Mouse (Mus musculus) adipocyte (in vitro differentiated cells): ENCODE measurements at regions not wholly inside any gene's neighbourhood (a gene's known extent, or its start where the extent isn't known, plus 50 kb on each side); places are given as distances from the start of the nearest gene placed in this dataset.

Experiments
- DNase-seq: peaks from one replicate; pipeline ENCODE4 v3.0.0-alpha.2; 2016; ENCODE audit warnings: low spot score

DNA sequence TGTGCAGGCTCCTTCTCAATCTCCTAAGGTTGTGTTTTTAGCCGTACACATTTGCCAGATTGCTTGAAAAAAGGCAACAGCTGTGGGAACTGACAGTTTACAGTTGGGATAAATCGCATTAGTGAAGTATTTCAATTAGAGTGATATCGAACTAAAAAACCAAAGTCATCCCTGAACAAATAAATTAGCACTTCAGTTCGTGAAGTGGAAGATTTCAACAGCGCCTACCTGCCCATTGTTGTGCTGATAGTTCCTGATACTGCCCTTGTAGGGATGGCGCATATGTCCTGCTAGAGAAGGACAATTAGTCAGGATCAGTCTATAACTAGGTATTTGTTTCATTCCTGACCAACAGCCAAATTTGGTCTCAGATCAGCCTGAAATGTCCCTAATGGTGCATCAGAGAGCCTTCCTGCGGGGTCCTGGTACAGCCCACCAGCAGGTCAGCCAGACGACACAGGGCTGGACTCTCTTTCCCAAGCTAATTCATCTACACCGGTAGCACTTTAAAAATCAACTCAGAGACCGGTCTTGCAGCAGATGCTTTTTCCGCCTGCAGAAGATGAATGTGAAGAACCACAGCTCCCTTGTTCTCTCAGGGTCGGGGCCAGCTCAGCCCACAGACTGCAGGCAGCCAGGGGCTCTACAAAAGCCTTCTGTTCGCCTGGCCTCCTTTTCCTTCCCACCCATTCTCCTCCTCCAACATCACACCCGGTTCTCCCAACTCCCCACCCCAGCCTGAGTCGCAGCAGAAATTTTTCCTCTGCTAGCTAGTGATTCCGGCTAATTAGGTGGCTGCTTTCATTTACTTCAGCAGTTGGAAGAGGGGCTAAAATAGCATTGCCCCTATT, 146.1 kb downstream of the Psat1 start:
- DNase-seq: no peak

DNA sequence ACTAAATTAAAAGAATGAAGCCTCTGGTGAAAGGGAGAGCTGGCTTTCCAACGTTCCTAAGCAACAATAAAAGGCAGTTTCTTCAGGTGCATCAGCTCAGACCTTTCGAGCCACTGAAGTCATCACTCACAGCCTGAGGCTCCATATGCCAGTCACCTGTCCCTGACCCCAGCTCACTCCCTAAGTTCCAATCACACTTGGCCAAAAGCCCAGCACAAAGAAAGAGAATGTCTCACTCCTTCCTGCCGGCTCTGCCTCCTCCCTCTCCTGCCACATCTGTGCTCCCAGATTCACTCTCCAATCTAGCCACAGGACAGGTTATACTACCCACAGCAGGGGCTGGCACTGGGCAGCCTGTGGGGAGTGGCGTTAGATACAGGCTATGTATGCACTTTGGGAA, 150.7 kb downstream of the Psat1 start:
- DNase-seq: no peak

DNA sequence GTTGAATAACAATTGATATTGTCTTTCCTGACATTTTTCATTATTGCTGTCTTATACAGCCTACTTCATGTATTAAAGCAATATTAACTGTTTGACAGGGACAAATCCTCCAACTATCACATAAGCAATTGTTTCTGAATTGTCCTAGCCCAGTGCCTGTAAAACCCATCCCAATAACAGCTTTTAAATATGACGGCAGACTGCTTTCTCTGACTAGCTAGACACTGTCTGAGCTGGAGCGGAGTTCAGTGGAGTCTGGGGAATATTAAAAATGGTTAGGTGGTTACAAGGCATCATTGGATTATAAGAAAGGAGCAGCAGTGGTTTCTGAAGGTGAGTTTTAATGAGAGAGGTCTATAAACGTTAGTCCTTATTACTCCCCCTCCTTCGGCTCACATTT, 155.2 kb downstream of the Psat1 start:
- no peak for DNase-seq

DNA sequence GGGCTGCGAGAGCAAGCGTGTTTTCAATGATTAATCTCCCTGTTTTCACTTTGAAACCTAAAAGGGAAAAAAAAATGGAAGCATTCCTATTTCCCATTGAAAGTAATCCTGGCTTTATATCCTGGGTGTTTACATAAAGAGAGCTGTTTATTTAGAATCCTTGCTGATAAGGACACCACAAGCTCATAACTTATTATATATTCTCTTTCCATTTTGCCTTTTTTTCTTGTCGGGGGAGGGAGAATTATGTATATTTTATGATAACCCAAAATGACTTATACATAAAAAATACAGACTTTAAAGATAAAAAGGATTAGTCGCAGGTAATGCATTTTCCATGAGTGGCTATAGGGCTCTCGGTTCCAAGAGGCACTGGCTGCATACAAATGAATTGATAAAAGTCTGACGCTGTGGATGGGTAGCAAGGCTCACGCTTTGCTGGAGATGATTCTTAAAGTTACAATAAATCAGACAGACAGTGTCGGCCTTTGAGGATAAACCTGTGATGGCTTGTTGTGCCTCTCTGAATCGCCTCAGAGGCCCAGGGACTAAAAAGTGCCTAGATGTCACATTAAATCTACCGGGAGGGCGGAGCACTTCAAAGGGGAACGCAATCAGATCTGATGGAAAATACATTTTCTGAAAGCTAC, 155.7 kb downstream of the Psat1 start:
- no peak for DNase-seq

- DNase-seq: no peak
These were observed 156.4 kb downstream of the Psat1 start for GRCm38 (mm10) chr19:15790620-15791263.

DNA sequence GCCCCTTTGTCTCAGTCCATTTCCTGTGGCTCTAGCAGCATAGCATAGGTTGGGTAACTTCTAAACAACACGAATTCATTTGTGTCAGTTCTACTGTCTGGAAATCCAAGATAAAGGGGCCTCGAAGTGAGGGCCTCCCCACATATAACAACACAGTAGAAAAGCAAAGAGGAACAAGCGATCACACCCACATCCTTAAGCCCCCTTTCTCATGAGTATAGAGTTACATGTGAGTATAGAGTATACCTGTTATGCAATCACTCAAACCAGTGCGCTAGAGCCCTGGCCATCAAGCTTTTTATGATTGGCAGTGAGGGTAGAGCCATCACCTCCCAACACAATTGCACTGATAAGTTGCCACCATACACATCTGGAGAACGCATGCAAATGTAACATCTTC, 157.4 kb downstream of the Psat1 start:
- DNase-seq: no peak

GRCm38 (mm10) chr19:15784644-15785043, 162.5 kb downstream of the Psat1 start:
- DNase-seq: no peak

DNA sequence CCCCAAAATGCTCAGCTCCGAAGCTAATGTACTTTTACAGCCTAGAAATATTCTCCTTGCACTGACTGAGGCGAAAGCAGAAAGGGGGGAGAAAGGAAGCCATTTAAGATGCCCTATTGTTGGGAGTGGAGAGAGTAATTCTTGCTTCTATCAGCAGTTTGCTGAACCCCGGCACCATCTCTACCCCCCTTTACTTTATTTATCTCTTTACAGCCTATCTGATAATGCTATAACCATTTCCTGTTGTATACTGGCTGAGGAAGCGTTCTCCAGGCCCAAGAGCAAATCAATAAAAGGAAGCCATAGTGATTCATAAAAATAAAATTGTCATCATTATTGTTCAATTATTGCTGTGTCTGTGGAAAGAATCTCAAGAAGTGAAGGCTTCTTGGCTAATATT, 177.5 kb downstream of the Psat1 start:
- no peak for DNase-seq

DNA sequence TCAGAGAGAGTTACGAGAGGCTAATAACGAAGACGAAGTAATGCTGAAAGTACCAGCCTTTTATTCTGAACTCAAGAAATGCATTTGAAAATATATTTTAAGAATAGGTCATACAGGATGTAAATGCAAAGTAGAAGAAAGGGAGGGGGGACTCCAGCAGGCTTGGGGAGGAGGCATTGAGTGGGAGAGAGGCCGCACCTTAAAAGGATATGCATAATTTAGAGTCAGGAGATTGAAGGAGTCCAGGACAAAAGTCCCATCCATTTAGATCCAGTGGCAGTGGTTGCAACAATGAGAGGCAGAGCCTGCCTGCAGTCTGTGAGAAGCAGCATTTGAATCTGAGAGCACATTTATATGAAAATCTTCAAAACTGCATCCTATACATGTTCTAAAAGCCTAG, 186.1 kb downstream of the Psat1 start:
- no peak for DNase-seq

- no peak for DNase-seq
These were observed 201.9 kb downstream of the Psat1 start for GRCm38 (mm10) chr19:15745026-15745777.

DNA sequence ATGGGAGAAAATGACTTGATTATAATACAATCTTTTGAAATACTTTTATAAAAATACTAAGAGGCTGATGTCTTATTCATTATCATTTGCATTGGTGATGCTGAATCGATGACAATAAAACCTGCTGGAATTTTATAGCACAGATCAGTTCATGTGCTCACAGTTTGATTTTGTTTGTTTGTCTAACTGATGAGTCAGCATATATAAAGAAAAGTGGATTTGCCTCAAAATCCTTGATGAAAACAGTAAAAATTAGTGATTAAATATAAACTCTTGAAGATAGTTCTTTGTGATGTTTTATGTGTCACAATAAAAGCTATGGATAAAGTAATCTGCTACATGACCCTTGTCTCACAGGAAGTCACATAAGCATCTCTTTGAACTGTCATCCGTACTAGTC, 210.9 kb downstream of the Psat1 start:
- DNase-seq: no peak

DNA sequence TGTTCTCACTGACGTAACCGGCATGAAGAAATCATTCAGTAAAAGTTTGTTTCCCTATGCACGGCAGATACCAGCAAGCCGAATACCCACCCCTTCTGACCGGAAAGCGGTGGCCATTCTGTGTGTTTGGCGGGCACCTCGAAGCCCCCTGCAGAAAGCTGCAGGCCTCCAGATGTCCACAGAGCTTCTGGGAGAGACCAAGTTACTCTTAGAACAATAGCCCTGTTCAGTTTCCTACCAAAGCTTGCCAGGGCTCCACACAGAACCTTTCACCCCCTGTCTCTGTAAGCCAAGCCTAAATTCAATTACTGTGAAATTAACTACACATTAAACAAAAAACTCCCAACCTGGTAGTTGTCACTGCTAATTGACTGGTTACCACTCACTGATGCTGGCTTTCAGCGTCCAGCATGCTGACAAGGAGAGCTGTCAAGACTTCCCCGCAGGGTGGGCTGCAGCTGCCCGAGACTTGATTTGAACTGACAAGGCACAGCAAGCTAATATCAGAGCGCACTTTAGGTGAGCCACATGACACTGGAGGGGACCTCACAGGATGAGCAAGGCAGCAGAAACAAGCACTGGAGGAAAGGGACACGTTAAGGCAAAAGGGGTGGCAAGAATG, 220.2 kb downstream of the Psat1 start:
- DNase-seq: no peak

DNA sequence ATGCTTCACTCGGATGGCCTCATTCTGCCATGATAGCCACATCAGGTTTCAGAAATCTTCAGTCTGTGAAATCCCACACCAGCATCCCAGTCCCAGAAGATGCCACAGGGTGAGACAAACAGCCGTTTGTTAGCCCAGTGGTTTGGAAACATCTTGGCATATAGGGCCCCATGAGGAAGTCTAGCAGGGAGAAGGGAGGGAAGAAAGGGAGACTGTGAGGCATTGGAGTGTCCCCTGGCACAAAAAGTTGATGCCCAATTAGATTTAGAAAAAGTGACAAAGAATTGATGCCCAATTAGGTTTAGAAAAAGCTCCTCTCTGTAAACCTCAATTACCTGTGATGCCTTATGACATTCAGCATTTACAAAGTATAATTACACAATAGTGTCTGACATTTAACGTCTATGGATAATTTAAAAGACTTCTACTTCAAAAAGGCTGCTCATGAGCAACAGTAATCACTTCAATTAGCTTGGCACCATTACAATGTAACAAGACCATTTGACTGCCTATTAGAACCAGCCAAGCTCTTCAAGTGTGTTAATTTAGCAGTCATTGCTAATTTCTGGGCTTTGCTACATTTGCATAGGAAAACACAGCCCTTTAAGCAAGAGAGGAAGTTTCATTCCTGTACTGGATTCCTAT, 254.6 kb downstream of the Psat1 start:
- DNase-seq: no peak

DNA sequence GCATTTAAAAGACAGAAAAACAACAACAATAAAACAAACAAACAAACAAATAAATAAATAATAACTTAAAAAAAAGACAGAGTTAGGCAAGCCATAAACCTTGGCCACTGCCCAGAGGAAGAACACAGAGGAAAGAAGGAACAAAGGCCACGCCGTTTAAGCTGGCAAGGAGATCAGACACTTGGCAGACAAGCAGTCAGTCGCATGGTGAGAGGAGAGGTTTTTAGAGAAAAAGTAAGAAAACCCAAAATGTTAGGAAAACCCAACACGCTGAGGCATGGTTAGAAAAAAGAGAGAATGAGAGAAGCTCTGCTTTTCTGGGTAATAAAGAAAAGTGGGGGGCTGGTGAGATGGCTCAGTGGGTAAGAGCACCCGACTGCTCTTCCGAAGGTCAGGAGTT, 277.1 kb downstream of the Psat1 start:
- peak; percentile 42 for DNase-seq

GRCm38 (mm10) chr19:15669541-15669940, 277.6 kb downstream of the Psat1 start:
- no peak for DNase-seq

GRCm38 (mm10) chr19:15668624-15669016, 278.5 kb downstream of the Psat1 start:
- DNase-seq: no peak

DNA sequence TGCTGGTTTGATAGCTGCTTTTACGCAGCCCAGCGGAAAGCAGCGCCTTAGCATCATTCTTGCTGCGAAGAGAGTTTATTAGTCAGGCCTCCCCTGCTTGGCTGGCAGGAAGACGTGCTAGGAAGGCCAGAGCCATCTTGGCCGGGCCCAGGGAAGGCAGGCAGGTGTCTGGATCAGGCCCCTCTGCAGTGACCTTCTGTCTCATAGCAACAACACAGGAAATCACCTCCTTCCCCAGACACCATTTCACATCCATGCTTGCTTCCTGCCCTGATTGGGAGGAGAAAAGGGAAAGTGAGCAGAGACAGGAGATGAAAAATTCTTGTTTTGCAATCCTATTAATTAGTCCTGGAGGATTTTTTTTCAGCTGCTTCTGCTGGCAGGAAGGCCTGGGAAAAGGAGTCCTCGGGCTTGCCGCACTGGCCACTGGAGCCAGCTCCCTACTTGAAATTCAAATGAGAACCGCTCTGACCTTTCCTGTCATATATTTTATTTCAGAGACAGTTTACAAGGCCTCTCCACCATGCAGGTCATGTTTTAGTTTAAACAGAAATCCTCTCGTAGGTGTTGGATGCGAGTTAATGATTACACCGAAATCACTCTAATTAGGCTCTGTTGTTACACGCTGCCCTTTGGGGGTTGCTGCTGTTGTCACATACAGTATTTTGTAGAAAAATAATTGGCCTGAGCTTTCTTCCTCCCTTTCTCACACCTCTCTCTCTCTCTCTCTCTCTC, 279.1 kb downstream of the Psat1 start:
- no peak for DNase-seq

GRCm38 (mm10) chr19:15663659-15664255, 283.4 kb downstream of the Psat1 start:
- no peak for DNase-seq

- DNase-seq: no peak
These were observed 288.5 kb downstream of the Psat1 start for GRCm38 (mm10) chr19:15658611-15659010.

GRCm38 (mm10) chr19:15657846-15658245, 289.3 kb downstream of the Psat1 start:
- no peak for DNase-seq
